In the genomic region with DNA sequence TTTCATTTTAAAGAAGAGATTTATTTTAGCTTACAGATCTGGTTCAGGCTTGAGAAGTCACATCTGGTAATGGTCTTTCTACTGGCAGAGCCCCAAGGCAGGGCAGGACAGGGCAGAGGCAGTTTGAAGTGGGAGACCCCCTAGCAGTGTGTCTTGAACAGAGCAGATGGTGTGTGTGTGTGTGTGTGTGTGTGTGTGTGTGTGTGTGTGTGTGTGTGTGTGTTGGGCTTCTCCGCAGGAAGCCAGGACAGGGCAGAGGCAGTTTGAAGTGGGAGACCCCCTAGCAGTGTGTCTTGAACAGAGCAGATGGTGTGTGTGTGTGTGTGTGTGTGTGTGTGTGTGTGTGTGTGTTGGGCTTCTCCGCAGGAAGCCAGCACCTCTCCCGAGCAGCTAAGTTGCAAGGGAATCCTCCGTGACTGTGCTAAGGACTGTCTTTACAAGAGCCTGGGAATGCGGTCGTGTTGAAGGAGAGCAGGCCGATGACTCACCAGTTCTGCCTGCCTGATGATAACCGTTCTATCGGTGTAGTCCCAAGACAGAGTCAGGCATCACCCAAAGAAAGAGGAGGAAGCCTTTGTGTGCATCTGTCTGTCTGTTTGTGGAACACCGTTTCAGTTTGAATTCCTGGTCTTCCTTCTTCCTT, we compare ENCODE assay signal across 1 mouse cellular context.
TF ChIP-seq lines count a peak whose summit lies in the region.

No protein-coding gene starts in this region.

TF ChIP-seq in MEL, 35 proteins besides CTCF, POLR2A, EP300 and RAD21:
- TF ChIP-seq TBP (IDR thresholded peaks at IDR 0.05; ENCODE audit: low read depth, low read length) (peak; percentile 34), MXI1 (IDR thresholded peaks at IDR 0.05; ENCODE audit: low read depth, low read length) (0 out of 2 replicates have a peak, but pooled peaks have one; percentile 21), TAL1 (IDR thresholded peaks at IDR 0.05; ENCODE audit: low read length) (peak; percentile 92), TCF12 (IDR thresholded peaks at IDR 0.05; ENCODE audit: low read depth, low read length) (peak; percentile 85), RCOR1 (IDR thresholded peaks at IDR 0.05; ENCODE audit: low read depth, low read length) (peak; percentile 35; the same call in 1 of the 2 replicates), ETS1 (IDR thresholded peaks at IDR 0.05; ENCODE audit: low read depth, low read length) (peak; percentile 88), GATA1 (IDR thresholded peaks at IDR 0.05; ENCODE audit: low read depth, low read length) (peak; percentile 85), MYB (IDR thresholded peaks at IDR 0.05; ENCODE audit: low read depth, low read length) (0 out of 2 replicates have a peak, but pooled peaks have one; percentile 40), JUND (IDR thresholded peaks at IDR 0.05; ENCODE audit: low read depth, low read length) (peak; percentile 97), UBTF (IDR thresholded peaks at IDR 0.05; ENCODE audit: borderline replicate concordance, insufficient read depth, low read depth, low read length) (0 out of 2 replicates have a peak, but pooled peaks have one; percentile 62)
